Mouse (Mus musculus): ENCODE results near the gene Kpna1. TPM values are rescaled to one million over a fixed set of nuclear protein-coding genes. Genes with fewer than 3 reads are reported as not detected.
"Not testable (repeated sequence)": the region's sequence is repeated elsewhere in the genome, so short reads cannot be mapped to it uniquely, and the experiment has no call there.

The Kpna1 gene
- total and polyA plus RNA-seq, 3 experiments: 24.5 to 34.9 TPM; not detected in 1

- Histone ChIP-seq H3K27ac (ENCODE audit: control insufficient read depth, low read depth, low read length) (peak overlapping the region; percentile 60), H3K27me3 (ENCODE audit: control insufficient read depth in 1 of 2, insufficient read depth in 2 of 2, low read length in 2 of 2) (no peaks in the 10 kb centered on the region), H3K79me2 (ENCODE audit: control insufficient read depth, insufficient read depth, low read length, poor library complexity) (no peaks in the 10 kb centered on the region), H3K36me3 (ENCODE audit: control insufficient read depth in 1 of 2, insufficient read depth in 2 of 2, low read length in 2 of 2) (peaks cover 0 to 10% of the 10 kb centered on the region in 2 experiments; a peak in 3 of 4 replicates), H3K4me3 (ENCODE audit: control insufficient read depth in 1 of 2, insufficient read depth in 1 of 2, low read depth in 2 of 2, low read length in 2 of 2) (no peak overlapping the region), H3K9ac (ENCODE audit: control insufficient read depth, low read depth, low read length, poor library complexity, severe bottlenecking) (no peak overlapping the region), H3K4me1 (ENCODE audit: control insufficient read depth in 1 of 2, insufficient read depth in 2 of 2, low read length in 2 of 2) (peaks cover 8 to 11% of the 10 kb centered on the region in 2 experiments; a peak in 3 of 4 replicates), H3K9me3 (replicated peaks; ENCODE audit: insufficient read depth, low read length) (no peaks in the 10 kb centered on the region)
- TF ChIP-seq GATA1 (IDR thresholded peaks at IDR 0.05; ENCODE audit: low read depth, low read length) (peak; percentile 70), ETS1 (IDR thresholded peaks at IDR 0.05; ENCODE audit: low read depth, low read length) (0 out of 2 replicates have a peak, but pooled peaks have one; percentile 3), TCF12 (IDR thresholded peaks at IDR 0.05; ENCODE audit: low read depth, low read length) (peak; percentile 56; the same call in 1 of the 2 replicates), SMC3 (IDR thresholded peaks at IDR 0.05; ENCODE audit: low read depth, low read length) (no peak), RCOR1 (IDR thresholded peaks at IDR 0.05; ENCODE audit: low read depth, low read length) (no peak), EP300 (IDR thresholded peaks at IDR 0.05; ENCODE audit: low read depth in 1 of 2, low read length in 2 of 2) (peak; percentile 1 to 39; a peak in 1 of 4 replicates)
- DNase-seq (ENCODE audit: low read depth, low spot score): no peak
Measured at GRCm38 (mm10) chr16:36057933-36058475, 79.5 kb downstream of the Kpna1 start.

- H3K27ac ChIP-seq (ENCODE audit: control insufficient read depth, low read depth, low read length); H3K79me2 ChIP-seq (ENCODE audit: control insufficient read depth, insufficient read depth, low read length, poor library complexity); H3K4me3 ChIP-seq (ENCODE audit: control insufficient read depth in 1 of 2, insufficient read depth in 1 of 2, low read depth in 2 of 2, low read length in 2 of 2); DNase-seq (ENCODE audit: low read depth, low spot score); H3K9ac ChIP-seq (ENCODE audit: control insufficient read depth, low read depth, low read length, poor library complexity, severe bottlenecking); H3K27me3 ChIP-seq (ENCODE audit: control insufficient read depth in 1 of 2, insufficient read depth in 2 of 2, low read length in 2 of 2); H3K9me3 ChIP-seq (replicated peaks; ENCODE audit: insufficient read depth, low read length): not testable (repeated sequence)
- Histone ChIP-seq H3K36me3 (ENCODE audit: control insufficient read depth in 1 of 2, insufficient read depth in 2 of 2, low read length in 2 of 2) (peaks cover 0 to 11% of the 10 kb centered on the region in 2 experiments; a peak in 2 of 4 replicates), H3K4me1 (ENCODE audit: control insufficient read depth in 1 of 2, insufficient read depth in 2 of 2, low read length in 2 of 2) (peaks cover 8 to 11% of the 10 kb centered on the region in 2 experiments; a peak in 3 of 4 replicates)
Measured at GRCm38 (mm10) chr16:36062534-36062933, 84.0 kb downstream of the Kpna1 start.

- Histone ChIP-seq H3K36me3 (ENCODE audit: control insufficient read depth in 1 of 2, insufficient read depth in 2 of 2, low read length in 2 of 2) (peaks cover 0 to 15% of the 10 kb centered on the region in 2 experiments; a peak in 2 of 4 replicates), H3K79me2 (ENCODE audit: control insufficient read depth, insufficient read depth, low read length, poor library complexity) (peaks cover 1% of the 10 kb centered on the region; the same call in 1 of the 2 replicates), H3K4me1 (ENCODE audit: control insufficient read depth in 1 of 2, insufficient read depth in 2 of 2, low read length in 2 of 2) (peaks cover 5 to 15% of the 10 kb centered on the region in 2 experiments; a peak in 3 of 4 replicates), H3K9me3 (replicated peaks; ENCODE audit: insufficient read depth, low read length) (no peaks in the 10 kb centered on the region), H3K27me3 (ENCODE audit: control insufficient read depth in 1 of 2, insufficient read depth in 2 of 2, low read length in 2 of 2) (no peaks in the 10 kb centered on the region), H3K4me3 (ENCODE audit: control insufficient read depth in 1 of 2, insufficient read depth in 1 of 2, low read depth in 2 of 2, low read length in 2 of 2) (no peak overlapping the region), H3K27ac (ENCODE audit: control insufficient read depth, low read depth, low read length) (no peak overlapping the region), H3K9ac (ENCODE audit: control insufficient read depth, low read depth, low read length, poor library complexity, severe bottlenecking) (no peak overlapping the region)
- TF ChIP-seq JUND (IDR thresholded peaks at IDR 0.05; ENCODE audit: low read depth, low read length) (no peak), HCFC1 (IDR thresholded peaks at IDR 0.05; ENCODE audit: low read depth, low read length) (no peak), POLR2AphosphoS2 (IDR thresholded peaks at IDR 0.05; ENCODE audit: low read length) (no peak), RCOR1 (IDR thresholded peaks at IDR 0.05; ENCODE audit: low read depth, low read length) (no peak), BHLHE40 (IDR thresholded peaks at IDR 0.05; ENCODE audit: borderline replicate concordance, low read depth, low read length) (no peak), MYB (IDR thresholded peaks at IDR 0.05; ENCODE audit: low read depth, low read length) (no peak), ZC3H11A (IDR thresholded peaks at IDR 0.05; ENCODE audit: low read depth, low read length) (no peak), USF2 (IDR thresholded peaks at IDR 0.05; ENCODE audit: borderline replicate concordance in 1 of 2, insufficient read depth in 1 of 2, low read depth in 1 of 2, low read length in 2 of 2) (no peak), GABPA (IDR thresholded peaks at IDR 0.05; ENCODE audit: low read depth, low read length) (no peak), NRF1 (IDR thresholded peaks at IDR 0.05; ENCODE audit: insufficient read depth, low read depth, low read length, poor library complexity, severe bottlenecking) (no peak), ZNF384 (IDR thresholded peaks at IDR 0.05; ENCODE audit: low read depth, low read length) (no peak), KAT2A (conservative IDR thresholded peaks at IDR 0.05; ENCODE audit: low read depth, low read length) (no peak), POLR2AphosphoS5 (IDR thresholded peaks at IDR 0.05; ENCODE audit: borderline replicate concordance, low read depth, low read length) (no peak), E2F4 (IDR thresholded peaks at IDR 0.05; ENCODE audit: borderline replicate concordance, low read depth, low read length) (no peak)
- no peak for DNase-seq (ENCODE audit: low read depth, low spot score)
Measured at GRCm38 (mm10) chr16:36063315-36063714, 84.8 kb downstream of the Kpna1 start.
